Mouse (Mus musculus) cerebellum, adult 2 months (tissue): Measurements from ENCODE around the gene Kcnj6. TPM values are rescaled to one million over a fixed set of nuclear protein-coding genes. Genes with fewer than 3 reads are reported as not detected.
A peak's percentile ranks its signal among the peaks of the same experiment; 100 is the strongest.

Source experiments
- DNase-seq, 2 experiments: peaks; one replicate each; pipeline ENCODE4 v3.0.0; 2021
- H3K27ac ChIP-seq: fragments of 200-500 bp; 2 replicates; pipeline ENCODE4 v1.5.1; 2012; ENCODE audit warnings: low read length, control low read depth, inconsistent platforms; ENCODE audit not compliant: insufficient read depth
- H3K27me3 ChIP-seq: fragments of 200-500 bp; 2 replicates; pipeline ENCODE4 v1.6.1; 2012; ENCODE audit warnings: inconsistent platforms, mild to moderate bottlenecking, low read length, moderate library complexity; ENCODE audit not compliant: control insufficient read depth, insufficient read depth
- H3K4me1 ChIP-seq: fragments of 200-500 bp; 2 replicates; pipeline ENCODE4 v1.6.1; 2011; ENCODE audit warnings: low read length; ENCODE audit not compliant: control insufficient read depth, insufficient read depth
- H3K4me3 ChIP-seq: fragments of 200-500 bp; replicated peaks from 2 replicates; pipeline ENCODE3; 2011; ENCODE audit warnings: mild to moderate bottlenecking, low read depth, low read length, control low read depth; ENCODE audit not compliant: insufficient read depth
- CTCF ChIP-seq: fragments of 200-500 bp; IDR thresholded peaks from 2 replicates; pipeline ENCODE4 v1.5.1; 2011; ENCODE audit warnings: low read depth, mild to moderate bottlenecking, control low read depth, low read length, moderate library complexity, borderline replicate concordance; ENCODE audit not compliant: insufficient read depth
- POLR2A ChIP-seq: fragments of 200-500 bp; IDR thresholded peaks from 2 replicates; pipeline ENCODE4 v1.6.1; 2011; ENCODE audit warnings: low read length, control low read depth, borderline replicate concordance; ENCODE audit not compliant: insufficient read depth
- WGBS: fragments of 180-500 bp; shearing (Covaris S2); methylation state at CpG from one replicate; pipeline ENCODE4 v1.1.7; 2018; 5-methylcytosine and 5-hydroxymethylcytosine counted together
- polyA plus RNA-seq: library from polyadenylated mRNA; depleted of rRNA; stranded (reverse); fragments of >200 nt; gene quantifications from 2 replicates; pipeline ENCODE4 v1.2.3, GENCODE M21; 2012

The Kcnj6 gene
- polyA plus RNA-seq, 1 experiment, result 11.6 TPM

- TF ChIP-seq CTCF, result no peak
- TF ChIP-seq POLR2A, result no peak
- Histone ChIP-seq H3K4me3 (no peak overlapping the region), H3K4me1 (peaks cover 30% of the 10 kb centered on the region), H3K27ac (no peak overlapping the region), H3K27me3 (no peaks in the 10 kb centered on the region)
- WGBS, result 70% methylated on average over 14 of the region's 14 CpGs
- DNase-seq, result no peak
These were observed 131.1 kb downstream of the Kcnj6 start for GRCm38 (mm10) chr16:94866300-94866956.

GRCm38 (mm10) chr16:94865796-94866195, 131.7 kb downstream of the Kcnj6 start:
- WGBS, result 95% methylated on average over 1 of the region's 1 CpGs
- no peak overlapping the region for H3K27ac ChIP-seq
- TF ChIP-seq POLR2A (no peak), CTCF (no peak)

DNA sequence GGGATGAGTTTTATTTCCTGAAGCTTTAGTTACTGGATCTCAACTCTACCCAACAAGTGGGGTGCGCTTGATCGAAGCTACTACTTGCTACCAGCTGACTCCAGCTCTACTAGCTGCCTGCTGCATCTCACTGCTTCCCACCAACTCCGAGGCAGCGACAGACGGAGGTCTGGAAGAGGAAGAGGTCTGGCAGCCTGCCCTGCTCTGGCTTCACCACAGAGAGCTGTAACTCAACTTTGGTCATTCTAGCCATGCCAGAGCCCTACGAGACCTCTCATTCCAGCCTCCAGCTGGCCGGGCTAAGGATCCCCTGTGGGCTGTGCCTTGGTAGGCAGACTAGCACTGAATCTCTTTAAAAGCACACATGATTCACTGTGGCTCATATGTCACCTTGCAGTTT, 132.4 kb downstream of the Kcnj6 start:
- Histone ChIP-seq H3K27ac (no peak overlapping the region), H3K4me1 (peaks cover 27% of the 10 kb centered on the region), H3K27me3 (no peaks in the 10 kb centered on the region), H3K4me3 (no peak overlapping the region)
- peak; percentile 63 to 71 for DNase-seq
- WGBS, result 16% methylated on average over 7 of the region's 7 CpGs
- no peak for TF ChIP-seq POLR2A

More at GRCm38 (mm10) chr16:94865796-94866195, 131.7 kb downstream of the Kcnj6 start:
- DNase-seq, result no peak
- H3K27me3 ChIP-seq, result no peaks in the 10 kb centered on the region
- peaks cover 30% of the 10 kb centered on the region for H3K4me1 ChIP-seq
- no peak overlapping the region for H3K4me3 ChIP-seq

DNA sequence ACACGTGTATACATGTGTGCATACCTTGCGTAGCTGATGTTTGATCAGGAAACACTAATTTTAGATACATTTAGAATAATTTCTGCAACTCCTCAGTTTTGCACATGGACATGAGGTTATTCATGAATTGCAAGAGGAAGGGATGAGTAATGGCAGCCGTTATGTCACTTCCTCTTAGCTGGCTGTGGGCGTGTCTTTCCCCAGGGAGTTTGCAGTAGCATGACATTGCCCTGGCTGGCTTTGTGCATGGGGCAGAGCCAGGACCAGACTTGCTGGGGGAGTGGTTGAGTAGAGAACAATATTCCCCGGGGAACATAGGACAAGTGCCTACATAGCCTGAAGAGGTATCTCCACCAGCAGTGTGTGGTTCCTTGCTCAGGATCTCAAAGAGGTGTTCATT, 134.0 kb downstream of the Kcnj6 start:
- Histone ChIP-seq H3K27me3 (no peaks in the 10 kb centered on the region), H3K27ac (no peak overlapping the region), H3K4me3 (no peak overlapping the region), H3K4me1 (peaks cover 17% of the 10 kb centered on the region)
- TF ChIP-seq CTCF, result no peak
- no peak for TF ChIP-seq POLR2A
- DNase-seq, result no peak
- 92% methylated on average over 5 of the region's 5 CpGs for WGBS

DNA sequence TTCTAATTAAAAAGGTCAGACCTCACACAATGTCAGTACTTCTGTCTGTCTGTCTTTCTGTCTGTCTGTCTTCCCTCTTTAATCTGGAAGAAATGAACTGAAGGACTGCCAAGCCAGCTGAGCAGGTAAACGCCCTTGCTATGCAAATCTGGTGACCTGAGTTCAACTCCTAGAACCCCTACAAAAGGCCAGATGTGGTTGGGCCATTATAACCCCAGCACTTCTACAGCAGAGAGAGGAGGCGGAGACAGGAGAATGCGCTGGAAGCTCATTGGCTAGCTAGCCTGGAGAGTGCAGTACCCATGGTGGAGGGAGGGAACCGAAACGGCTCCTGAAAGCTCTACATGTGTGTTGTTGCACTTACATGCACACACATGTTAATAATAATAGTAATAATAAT, 141.5 kb downstream of the Kcnj6 start:
- Histone ChIP-seq H3K27ac (no peak overlapping the region), H3K27me3 (no peaks in the 10 kb centered on the region), H3K4me1 (peaks cover 22% of the 10 kb centered on the region), H3K4me3 (no peak overlapping the region)
- WGBS, result 95% methylated on average over 5 of the region's 5 CpGs
- no peak for DNase-seq
- no peak for TF ChIP-seq POLR2A
- TF ChIP-seq CTCF, result no peak

DNA sequence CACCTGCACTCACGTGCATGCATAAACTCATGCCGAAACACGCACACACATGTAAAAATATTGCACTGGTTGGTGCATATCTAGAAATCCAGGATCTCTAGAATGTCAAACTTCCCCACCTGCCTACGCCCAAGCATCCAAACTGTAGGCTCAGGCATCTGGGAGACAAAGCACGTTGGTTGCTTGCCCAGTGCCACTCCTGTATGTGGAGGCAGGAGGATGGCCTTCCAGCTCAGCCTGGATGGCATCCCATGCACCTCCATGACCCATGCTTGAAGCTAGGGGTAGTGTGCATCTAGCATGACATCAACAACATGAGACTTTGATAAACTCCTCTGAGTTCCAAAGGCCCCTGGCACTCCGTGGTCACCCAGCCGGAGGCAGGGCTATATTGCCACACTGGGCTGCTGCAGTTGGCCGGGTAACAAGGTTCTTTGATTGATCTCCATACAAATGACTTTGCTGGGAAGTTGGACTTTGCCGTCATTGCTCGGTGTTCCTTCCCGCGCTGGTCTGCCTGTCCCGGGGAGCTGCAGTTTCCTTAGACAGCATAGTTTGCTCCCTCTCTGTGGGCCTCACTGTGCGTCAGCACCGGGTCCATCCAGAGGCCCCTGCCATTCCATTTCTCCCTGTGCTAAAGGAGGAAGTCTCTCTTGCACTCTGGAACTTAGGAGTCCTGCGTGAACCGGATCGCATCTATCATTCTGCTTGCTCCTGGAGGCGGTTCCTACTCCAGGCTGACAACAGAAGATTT, 144.9 kb downstream of the Kcnj6 start:
- H3K4me1 ChIP-seq, result peaks cover 19% of the 10 kb centered on the region
- 76% methylated on average over 19 of the region's 19 CpGs for WGBS
- DNase-seq, result no peak
- no peak overlapping the region for H3K27ac ChIP-seq
- H3K27me3 ChIP-seq, result no peaks in the 10 kb centered on the region
- H3K4me3 ChIP-seq, result no peak overlapping the region
- no peak for TF ChIP-seq POLR2A
- no peak for TF ChIP-seq CTCF

GRCm38 (mm10) chr16:94850393-94850792, 147.1 kb downstream of the Kcnj6 start:
- no peak for DNase-seq
- 58% methylated on average over 14 of the region's 14 CpGs for WGBS
- Histone ChIP-seq H3K4me3 (no peak overlapping the region), H3K27ac (no peak overlapping the region), H3K4me1 (peaks cover 19% of the 10 kb centered on the region), H3K27me3 (no peaks in the 10 kb centered on the region)
- TF ChIP-seq POLR2A (no peak), CTCF (no peak)

DNA sequence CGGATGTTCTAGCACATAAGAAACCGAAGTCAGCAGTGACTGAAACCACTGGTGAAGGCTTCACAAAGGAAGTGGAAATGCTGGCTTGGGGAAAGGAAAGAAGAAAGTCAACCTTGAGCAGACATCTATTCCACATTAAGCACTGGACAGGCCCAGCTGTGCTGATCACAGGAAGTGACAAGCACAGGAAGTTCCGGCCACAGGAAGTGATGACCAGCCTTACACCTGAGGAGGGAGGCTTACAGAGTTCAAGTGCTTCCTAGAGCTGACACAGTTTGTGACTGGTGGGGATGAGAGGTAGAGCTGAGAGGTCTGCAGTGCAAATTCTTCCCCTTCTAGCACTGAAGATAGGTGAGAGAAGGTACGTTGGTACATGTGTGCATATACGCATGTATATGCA, 151.5 kb downstream of the Kcnj6 start:
- H3K4me3 ChIP-seq, result no peak overlapping the region
- 93% methylated on average over 5 of the region's 5 CpGs for WGBS
- TF ChIP-seq CTCF (no peak), POLR2A (no peak)
- H3K27me3 ChIP-seq, result no peaks in the 10 kb centered on the region
- no peak overlapping the region for H3K27ac ChIP-seq
- DNase-seq, result no peak
- peaks cover 9% of the 10 kb centered on the region for H3K4me1 ChIP-seq

DNA sequence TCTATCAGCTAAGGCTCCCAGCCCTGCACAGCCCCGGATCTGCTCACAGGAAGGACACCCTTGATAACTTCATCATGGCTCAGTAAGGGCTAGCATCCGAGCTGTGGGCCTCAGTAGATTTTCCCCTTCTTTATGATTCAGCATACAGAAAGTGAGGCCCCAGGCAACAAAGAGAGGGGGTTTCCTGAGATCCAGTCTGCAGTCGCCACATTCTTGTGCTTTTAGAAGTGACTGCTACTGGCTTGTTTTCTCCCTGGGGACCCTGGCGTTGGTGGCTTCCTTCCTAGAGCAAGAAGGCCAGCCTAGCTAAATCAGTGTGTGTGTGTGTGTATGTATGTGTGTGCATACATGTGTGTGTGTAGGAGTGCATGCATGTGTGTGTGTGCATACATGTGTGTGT, 152.7 kb downstream of the Kcnj6 start:
- no peak for DNase-seq
- no peak overlapping the region for H3K4me3 ChIP-seq
- H3K27ac ChIP-seq, result no peak overlapping the region
- no peaks in the 10 kb centered on the region for H3K27me3 ChIP-seq
- H3K4me1 ChIP-seq, result peaks cover 10% of the 10 kb centered on the region
- no peak for TF ChIP-seq CTCF
- no peak for TF ChIP-seq POLR2A
- 58% methylated on average over 4 of the region's 4 CpGs for WGBS
